Mouse (Mus musculus): ENCODE measurements at regions not wholly inside any gene's neighbourhood (a gene's known extent, or its start where the extent isn't known, plus 50 kb on each side); places are given as distances from the start of the nearest gene placed in this dataset.

DNA sequence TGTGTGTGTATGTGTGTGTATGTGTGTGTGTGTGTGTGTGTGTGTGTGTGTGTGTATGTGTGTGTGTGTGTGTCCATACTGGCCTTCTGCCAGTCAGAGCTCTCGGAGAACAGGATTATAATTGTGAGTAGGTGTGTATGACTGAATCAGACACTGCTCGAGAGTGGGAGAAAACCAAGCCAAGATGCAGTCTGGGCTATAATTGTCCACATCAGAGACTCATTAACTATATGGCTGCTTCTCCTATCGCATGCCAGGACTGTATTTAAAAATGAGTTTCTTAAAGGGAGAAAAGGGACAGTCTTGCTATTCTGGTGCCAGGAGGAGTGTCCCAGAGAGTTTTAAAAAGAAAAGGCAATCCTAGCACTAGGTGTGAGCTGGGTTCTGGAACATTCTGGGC, 58.7 kb upstream of the Adpgk start:
- intact Hi-C loops (cut with DNase I) = no loop called here
- DNase-seq (ENCODE audit: low spot score in 2 of 2) = peak; percentile 46 to 79

DNA sequence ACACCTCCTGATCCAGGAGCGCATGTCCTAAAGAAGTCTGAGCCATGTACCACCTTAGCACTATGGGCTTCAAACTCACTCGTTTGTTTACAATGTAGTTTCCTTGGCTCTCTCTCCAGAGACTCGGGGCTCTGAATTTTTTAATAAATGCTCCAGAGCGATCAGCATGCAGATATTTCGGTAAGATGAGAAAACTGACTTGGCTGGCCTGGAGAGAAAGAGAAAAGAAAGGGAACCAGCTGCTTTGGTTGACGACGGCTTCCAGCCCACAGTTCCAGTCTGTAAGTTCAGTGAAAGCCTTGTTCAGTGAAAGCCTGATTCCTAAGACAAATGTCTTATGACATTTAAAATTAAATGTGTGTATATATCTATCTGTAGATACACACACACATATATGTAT, 59.4 kb upstream of the Adpgk start:
- peak in 1 of 2 experiments; percentile 28 for DNase-seq (ENCODE audit: low spot score in 2 of 2)
- intact Hi-C loops (cut with DNase I) = no loop called here

DNA sequence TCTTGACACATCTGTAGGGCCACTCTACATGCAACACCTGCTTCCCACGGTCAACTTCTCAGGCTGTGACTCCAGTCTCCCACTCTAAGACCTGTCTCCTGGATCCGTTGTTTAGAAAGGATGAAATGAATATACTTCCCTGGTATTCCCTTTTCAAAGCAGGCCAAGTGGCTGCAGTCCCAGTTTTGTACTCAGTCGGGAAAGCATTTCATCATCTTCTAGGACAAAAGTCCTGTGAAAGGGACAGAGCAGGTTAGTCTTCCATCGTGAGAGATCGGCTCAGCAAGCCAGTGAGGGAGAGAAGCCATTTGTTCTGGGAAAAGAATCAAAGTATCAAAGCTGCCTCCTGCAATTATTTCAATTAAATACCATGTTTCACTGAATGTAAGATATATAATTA, 60.2 kb upstream of the Adpgk start:
- intact Hi-C loops (cut with DNase I) = no loop called here
- no peak for DNase-seq (ENCODE audit: low spot score in 2 of 2)

DNA sequence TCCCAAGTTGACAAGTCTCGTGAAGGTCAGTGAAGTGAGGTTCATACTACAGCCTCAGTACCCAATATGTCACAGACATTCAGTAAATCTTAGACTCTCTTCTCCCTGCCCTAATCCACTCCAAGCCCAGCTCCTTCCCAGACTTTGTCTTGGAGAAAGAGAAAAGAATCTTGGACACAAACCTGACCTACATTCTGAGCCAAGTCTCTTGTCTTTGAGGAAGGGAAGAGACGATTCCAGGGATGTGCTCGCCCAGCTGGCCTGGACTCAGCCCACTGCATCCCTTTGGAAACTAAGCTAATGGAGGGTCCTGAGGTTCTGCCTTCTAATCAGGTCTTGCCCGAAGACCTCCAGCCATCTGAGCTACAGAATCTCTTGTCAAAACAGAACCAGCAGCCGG, 61.2 kb upstream of the Adpgk start:
- DNase-seq (ENCODE audit: low spot score in 2 of 2) = no peak
- intact Hi-C loops (cut with DNase I) = no loop called here

DNA sequence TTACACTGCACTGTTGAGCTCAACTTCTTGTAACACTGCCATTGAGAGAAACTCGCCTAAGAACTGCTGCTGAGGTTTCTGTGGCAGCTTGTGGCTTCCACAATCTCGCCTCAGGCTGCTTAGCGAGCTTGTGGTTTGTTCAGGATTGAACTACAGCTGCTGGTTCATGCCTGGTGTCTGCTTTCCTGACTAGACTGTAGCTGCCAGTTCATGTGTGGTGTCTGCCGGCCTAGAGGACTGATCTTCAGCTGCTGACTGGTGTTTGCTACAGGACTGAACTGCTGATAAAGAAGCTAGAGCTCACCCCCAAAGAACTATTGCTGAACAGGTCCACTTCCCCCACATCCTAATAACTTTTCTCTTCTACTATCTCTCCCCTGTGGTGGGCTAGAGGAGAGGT, 63.4 kb upstream of the Adpgk start:
- intact Hi-C loops (cut with DNase I) = no loop called here
- no peak for DNase-seq (ENCODE audit: low spot score in 2 of 2)

DNA sequence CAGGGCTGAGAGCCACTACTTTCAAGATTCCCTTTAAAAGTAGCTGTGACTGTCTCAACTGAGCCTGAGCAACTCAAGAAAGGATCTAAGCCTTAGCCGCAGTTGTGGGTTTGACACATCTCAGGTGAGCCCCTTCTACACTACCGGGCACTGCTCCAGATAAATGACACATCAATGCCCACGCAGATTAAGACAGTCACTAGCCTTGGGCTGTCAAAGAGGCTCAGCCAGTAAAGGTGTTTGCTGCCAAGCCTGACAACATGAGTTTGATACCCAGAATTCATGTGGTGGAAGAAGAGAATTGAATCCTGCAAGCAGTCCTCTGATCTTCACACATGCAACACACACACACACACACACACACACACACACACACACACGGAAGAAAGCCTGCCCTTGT, 65.0 kb upstream of the Adpgk start:
- intact Hi-C loops (cut with DNase I) = no loop called here
- no peak for DNase-seq (ENCODE audit: low spot score in 2 of 2)

DNA sequence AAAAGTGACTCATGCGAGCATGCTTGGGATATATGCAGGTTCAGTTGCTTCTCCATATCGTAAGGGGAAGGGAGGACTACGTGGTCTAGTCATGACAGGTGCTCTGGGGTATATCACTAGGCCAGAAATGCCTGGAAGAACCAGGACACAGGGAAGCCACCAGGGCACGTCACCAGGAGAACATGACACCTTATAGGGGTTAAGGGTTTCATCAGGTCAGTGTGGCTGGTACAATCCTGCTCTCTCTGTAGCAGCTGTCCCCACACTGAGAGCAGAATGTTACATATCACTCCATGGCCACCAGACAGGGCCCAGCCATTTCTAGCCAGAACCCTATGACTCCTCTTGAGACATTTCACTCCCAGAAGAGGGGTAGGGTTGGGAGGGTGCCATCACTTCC, 72.1 kb upstream of the Adpgk start:
- intact Hi-C loops (cut with DNase I) = no loop called here
- DNase-seq (ENCODE audit: low spot score in 2 of 2) = no peak

DNA sequence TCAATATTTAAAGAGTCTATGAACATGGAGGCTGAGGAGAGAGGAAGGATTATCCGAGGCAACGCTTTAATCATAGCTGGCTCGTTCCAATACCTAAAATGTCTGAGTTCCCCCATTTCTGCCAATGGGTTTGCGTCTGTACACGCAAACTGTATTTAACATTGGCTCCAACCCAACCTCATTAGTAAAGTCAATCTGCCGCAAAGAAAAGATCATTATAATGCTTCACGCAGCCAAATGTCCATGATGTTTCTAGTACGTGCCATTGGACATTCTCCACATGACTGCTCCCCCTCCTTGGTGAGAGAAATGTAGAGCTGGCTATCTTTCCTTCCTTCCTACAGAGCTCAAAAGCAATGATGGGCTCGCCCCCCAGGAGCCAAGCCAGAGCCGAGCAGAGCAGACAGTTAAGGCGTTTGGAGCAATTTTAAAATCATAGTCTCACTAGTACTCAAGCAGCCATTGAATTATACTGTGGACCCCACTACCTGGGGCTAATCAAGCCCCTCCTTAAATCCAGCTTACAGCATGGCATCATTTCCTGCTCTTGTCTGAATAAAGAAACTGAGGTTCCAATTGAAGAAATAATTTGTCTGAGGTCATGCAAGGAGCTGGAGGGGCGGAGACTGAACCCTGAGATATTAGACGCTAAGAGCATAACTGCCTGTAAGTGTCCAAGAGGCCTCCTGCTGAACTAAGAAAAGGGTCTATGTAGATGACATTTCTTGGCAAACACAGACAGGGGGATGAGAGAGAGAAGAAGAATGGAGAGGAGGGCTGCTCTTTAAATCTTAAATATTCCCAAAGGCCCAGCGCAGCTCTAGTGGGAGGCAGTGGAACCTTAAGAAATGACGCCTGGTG, 88.5 kb upstream of the Adpgk start:
- intact Hi-C loops (cut with DNase I) = no loop called here
- DNase-seq (ENCODE audit: low spot score in 2 of 2) = peak in 1 of 2 experiments; percentile 35

DNA sequence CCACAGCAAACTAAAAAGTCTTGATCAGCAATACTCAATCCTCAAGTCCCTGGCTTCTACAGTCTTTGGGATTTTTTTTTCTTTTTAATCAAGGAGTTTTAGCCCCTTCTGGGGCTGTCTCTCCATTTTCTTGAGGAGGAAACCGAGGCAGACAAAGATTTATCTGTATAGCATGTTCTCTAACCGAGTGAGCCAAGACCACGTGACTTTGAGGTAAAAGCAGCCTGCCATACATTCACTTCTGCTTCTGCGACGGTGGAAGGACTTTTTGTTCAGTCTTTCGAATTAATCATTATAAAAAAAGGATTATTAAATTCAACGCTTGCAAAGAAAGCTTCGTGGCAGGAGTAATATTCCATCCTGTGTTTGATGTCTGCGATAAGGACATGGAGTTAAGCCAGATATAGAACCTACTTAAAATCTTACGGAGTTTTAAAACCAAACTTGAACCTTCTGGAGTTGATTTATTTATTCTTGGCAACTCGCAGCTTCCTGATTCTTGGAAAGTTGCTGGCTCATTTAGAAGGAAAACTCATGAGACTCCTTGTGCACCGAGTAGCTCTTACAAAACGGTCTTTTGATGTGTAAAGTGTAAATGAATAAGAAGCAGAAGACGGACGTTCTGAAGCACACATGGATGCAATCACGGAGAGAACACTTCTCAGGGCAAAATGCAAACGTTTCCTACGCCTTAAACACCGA, 91.7 kb upstream of the Adpgk start:
- DNase-seq (ENCODE audit: low spot score in 2 of 2) = peak in 1 of 2 experiments; percentile 13
- intact Hi-C loops (cut with DNase I) = loop anchor here (5.0 kb wide), 1 partner anchor 162 kb away; the partner anchor contains the start of gene Neo1

DNA sequence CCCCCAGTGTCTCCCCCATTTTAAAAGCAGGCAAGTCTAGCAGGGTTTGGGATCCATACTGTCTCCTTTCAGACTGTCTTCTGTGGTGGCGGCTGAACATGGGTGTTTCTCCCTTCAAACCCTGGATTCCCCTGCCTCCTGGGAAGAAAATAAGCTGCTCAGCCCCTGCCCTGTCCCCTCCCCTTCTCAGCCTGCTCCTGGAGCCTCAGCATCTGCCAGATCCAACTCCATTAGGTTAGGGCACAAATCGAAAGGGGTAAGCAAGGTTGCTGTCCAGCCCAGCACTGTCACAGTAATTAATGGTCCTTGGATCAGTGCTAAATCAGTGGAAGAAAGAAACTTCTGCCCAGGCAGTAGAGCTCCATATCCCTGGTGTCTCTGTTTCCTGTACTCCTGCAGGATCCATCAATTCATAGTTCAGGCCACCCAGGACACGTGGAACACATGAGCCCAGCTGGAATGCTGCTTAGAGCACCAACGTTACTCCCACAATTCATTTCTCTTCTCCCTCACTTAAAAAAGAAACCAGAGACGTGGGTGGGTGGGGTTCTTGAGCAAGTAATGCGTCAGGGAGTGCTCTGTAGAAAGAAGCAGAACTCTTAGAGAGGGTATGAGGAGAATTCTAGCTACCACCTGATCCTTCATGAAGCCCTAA, 93.0 kb upstream of the Adpgk start:
- intact Hi-C loops (cut with DNase I) = loop anchor here (5.0 kb wide), 1 partner anchor 161 kb away; the partner anchor contains the start of gene Neo1
- DNase-seq (ENCODE audit: low spot score in 2 of 2) = peak; percentile 25 to 72

DNA sequence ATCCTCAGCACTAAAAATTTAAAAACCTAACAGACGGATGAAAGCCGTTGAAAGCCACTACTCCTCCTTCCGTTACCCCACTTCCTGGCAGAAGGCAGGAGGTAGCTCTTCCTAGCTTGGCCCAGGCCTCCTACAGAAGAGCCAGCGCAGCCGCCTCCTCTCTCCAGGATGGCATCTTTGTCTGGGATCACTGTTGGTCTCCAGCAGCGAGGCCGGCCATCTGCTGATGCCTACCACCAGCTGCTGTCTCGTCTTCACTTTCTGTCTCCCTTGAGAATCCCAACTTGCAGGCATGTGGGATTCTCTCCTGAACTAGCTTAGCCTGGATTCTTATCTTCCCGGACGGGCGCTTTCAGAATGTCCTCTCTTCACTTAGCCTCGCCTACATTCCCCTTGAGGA, 93.9 kb upstream of the Adpgk start:
- intact Hi-C loops (cut with DNase I) = loop anchor here (5.0 kb wide), 1 partner anchor 160 kb away; the partner anchor contains the start of gene Neo1
- peak; percentile 48 to 65 for DNase-seq (ENCODE audit: low spot score in 2 of 2)

DNA sequence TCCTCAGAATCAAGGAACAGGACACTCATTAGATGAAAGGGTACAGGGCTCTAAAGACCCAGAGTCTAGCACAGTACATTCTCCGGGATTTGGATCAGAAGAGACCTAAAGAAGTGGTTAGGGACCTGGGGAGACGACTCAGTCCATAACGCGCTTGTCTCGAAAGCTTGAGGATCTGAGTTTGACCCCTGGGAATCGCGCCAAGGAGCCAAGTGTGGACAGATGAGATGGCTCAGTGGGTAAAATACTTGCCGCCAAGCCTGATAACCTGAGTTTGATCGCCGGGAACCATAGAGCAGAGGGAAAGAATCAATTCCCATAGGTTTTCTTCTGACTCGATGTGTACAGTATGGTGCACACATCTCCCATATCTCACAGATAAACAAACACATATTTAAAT, 97.4 kb upstream of the Adpgk start:
- intact Hi-C loops (cut with DNase I) = no loop called here
- DNase-seq (ENCODE audit: low spot score in 2 of 2) = no peak

DNA sequence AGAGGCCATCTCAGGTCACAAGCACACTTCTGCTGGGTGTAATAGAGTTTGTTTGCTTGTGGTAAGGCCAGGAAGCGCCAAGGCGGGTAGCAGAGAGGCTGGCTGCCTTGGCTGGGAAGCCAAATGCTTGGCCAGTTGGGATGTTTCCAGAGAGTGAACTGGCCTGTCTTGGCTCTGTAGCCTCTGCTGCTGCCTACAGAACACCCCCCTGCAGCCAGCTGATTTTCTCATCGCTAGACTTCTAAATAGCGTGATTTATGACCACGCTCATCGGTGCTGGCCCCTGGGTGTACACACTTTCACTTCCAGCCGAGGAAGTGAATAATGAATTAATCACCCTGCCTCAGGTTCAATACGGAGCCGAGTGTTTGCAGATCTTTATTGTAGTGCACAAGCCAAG, 102.2 kb upstream of the Adpgk start:
- intact Hi-C loops (cut with DNase I) = no loop called here
- DNase-seq (ENCODE audit: low spot score in 2 of 2) = peak in 1 of 2 experiments; percentile 36

DNA sequence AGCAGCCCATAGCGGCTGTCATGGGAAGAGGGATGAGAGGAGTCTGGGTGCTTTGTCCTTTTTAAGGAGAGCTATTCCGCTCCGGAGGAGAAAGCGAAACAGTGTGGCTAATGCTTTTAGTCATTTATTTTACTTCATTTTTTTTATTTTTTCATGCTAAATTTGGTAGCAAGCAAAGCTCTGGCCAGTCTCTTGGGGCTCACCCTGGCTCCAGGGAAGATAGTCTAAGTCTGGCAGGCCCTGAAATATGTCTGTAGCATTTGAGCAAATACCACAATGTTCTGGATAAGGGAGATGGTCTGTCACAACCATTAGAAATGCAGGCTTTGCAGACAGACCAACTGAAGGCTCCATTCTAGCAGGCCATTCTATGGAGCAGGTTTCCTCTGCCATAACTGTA, 102.9 kb upstream of the Adpgk start:
- intact Hi-C loops (cut with DNase I) = no loop called here
- DNase-seq (ENCODE audit: low spot score in 2 of 2) = no peak

DNA sequence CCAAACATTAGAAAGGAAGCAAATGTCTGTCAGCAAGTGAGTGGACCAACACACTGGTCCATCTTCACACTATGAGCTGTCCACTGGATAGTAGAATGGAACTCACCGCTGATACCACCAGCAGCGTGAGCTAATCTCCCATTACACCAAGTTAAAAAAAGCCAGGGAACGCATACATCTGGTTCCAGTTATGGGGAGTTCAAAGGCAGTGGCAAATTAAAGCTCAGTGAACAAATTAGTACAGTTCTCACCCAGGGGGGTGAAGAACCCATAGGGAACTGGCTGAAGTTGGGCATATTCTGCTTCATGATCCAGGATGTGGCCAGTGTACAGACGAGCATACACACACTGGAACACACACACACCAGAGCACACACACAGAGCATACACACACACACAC, 105.0 kb upstream of the Adpgk start:
- intact Hi-C loops (cut with DNase I) = no loop called here
- no peak for DNase-seq (ENCODE audit: low spot score in 2 of 2)

DNA sequence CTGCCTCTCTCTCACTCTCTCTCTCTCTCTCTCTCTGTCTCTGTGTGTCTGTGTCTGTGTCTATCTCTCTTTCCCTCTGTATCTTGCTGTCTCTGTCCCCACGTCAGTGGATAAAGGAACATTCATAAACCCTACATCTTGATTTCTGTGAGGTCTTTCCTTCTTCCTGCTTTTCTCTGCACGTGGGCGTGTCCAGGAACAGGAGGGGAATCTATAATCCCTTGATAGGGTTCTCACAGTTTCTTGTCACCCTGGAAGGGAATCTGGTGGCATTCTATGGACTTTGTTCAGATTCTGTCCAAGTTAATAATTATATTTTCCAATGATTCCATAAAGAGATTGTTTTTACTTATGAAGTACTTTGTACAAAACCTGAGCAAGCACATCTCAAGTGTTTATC, 107.3 kb upstream of the Adpgk start:
- no peak for DNase-seq (ENCODE audit: low spot score in 2 of 2)
- intact Hi-C loops (cut with DNase I) = no loop called here

DNA sequence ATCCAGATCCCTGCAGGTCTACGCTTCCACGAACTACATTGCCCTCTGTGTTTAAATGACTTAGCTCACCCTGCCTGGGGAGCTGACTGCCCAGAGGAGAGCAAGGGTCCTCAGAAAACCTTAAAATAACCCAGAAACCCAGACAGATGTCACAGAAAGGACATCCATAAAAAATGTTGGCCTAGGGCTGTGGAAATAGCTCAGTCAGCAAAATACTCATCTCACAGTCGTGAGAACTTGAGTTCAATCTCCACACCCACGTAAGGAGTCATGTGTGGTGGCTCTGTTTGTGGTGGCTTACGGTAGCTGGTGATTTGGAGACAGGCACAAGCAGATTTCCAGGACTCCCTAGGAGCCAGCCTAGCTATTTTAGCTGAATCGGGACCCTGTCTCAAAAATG, 108.5 kb upstream of the Adpgk start:
- intact Hi-C loops (cut with DNase I) = no loop called here

DNA sequence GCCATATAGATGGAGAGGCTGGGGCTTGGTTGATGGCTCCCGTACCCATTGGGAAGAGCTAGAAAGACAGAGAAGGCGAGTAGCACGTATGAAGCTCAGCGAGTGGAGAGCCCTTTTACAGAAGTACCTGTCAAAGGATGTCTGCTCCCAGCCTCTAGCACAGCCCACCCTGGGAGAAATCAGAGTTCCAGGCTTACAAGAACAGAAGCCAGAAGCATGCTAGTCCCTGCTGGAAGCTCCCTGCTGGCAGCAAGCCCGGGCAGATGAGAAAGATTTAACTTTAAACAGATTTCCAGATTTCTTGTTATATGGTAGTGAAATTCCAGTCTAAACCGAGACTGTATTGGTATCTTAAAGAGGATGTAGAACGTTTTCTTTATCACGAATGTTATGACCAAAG, 108.9 kb upstream of the Adpgk start:
- DNase-seq (ENCODE audit: low spot score in 2 of 2) = peak; percentile 80
- intact Hi-C loops (cut with DNase I) = no loop called here

More for the DNA sequence above, 108.5 kb upstream of the Adpgk start:
- no peak for DNase-seq (ENCODE audit: low spot score in 2 of 2)

DNA sequence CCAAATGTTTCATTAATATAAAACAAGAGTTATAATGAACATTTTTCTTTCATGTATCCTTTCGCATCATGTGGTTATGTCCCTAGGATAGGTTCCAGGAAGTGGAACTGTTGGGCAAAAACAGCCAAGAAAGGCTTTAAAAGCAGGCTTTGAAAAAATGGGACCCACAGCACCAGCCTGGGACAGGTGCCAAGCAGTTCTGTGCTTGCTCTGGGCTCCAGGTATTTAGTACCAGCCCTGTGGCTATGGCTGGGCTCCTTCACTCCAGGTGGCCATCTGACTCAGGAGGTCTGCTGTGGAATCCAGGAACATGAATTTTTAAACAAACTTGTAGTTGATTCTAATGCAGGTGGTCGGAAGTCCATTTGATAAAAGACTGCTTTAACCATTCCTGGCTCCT, 119.8 kb upstream of the Adpgk start:
- peak in 1 of 2 experiments; percentile 10 for DNase-seq (ENCODE audit: low spot score in 2 of 2)
- intact Hi-C loops (cut with DNase I) = no loop called here

DNA sequence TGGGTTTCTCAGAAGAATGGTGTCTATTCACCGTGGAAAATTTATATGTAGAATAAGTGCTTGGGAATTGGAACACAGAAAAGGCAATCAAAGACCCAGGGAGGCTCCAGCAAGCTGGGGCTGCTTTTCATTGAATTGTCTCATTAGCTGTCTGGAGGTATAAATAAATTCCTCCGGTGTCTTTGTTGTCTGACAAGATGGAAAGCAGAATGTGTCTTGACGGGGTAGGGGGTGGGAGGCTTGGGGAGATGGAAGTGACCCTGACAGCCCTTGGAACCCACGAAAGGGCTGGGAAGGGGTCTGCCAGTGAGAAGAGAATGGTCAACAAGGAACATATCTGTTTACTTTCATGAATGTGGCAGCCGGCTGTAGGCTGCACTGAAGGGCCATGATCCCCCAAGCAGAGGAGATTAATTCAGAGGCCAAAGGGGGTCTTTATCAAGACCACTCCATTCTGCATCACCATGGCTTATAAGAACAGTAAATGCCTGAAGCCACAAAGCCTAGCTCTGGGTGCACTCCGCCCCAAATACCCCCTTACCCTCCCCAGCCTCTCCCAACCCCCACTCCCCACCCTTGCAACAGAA, 127.2 kb upstream of the Neo1 start:
- intact Hi-C loops (cut with DNase I) = no loop called here
- DNase-seq (ENCODE audit: low spot score in 2 of 2) = no peak
